Mouse (Mus musculus): ENCODE measurements around the gene Ptpro. TPM values are rescaled to one million over a fixed set of nuclear protein-coding genes. Genes with fewer than 3 reads are reported as not detected.
A peak's percentile ranks its signal among the peaks of the same experiment; 100 is the strongest.

Ptpro gene
- polyA plus RNA-seq, 2 experiments = 2.0 to 2.3 TPM

GRCm38 (mm10) chr6:137362216-137362615 lies 110.1 kb downstream of the Ptpro start:
- no peak for TF ChIP-seq POLR2A (IDR thresholded peaks at IDR 0.05; ENCODE audit: borderline replicate concordance, extremely low read depth, insufficient read depth, insufficient read length)
- Histone ChIP-seq H3K9me3 (ENCODE audit: control insufficient read depth, low read length) (no peaks in the 10 kb centered on the region), H3K27ac (replicated peaks; ENCODE audit: low read depth, low read length) (no peak overlapping the region), H3K4me2 (replicated peaks; ENCODE audit: low read depth, low read length, severe bottlenecking) (no peak overlapping the region), H3K27me3 (ENCODE audit: control insufficient read depth, insufficient read depth, low read length) (no peaks in the 10 kb centered on the region), H3K9ac (ENCODE audit: low read depth, low read length, severe bottlenecking) (no peak overlapping the region), H3K4me3 (replicated peaks; ENCODE audit: low read length) (no peak overlapping the region), H3K36me3 (ENCODE audit: control insufficient read depth, insufficient read depth, low read length) (no peaks in the 10 kb centered on the region), H3K4me1 (ENCODE audit: control insufficient read depth, insufficient read depth, low read length) (no peaks in the 10 kb centered on the region; the same call in 1 of the 2 replicates)
- peak; percentile 23 for DNase-seq (ENCODE audit: low spot score)
- no peak for ATAC-seq (ENCODE audit: low FRiP score, low read depth)
- 46% methylated on average over 8 of the region's 8 CpGs for WGBS

- H3K4me3 ChIP-seq (replicated peaks; ENCODE audit: low read length) = no peak overlapping the region
- H3K4me2 ChIP-seq (replicated peaks; ENCODE audit: low read depth, low read length, severe bottlenecking) = no peak overlapping the region
- ATAC-seq (ENCODE audit: low FRiP score, low read depth) (no peak), DNase-seq (ENCODE audit: low spot score) (peak; percentile 32)
- H3K9me3 ChIP-seq (ENCODE audit: control insufficient read depth, low read length) = no peaks in the 10 kb centered on the region
- no peak overlapping the region for H3K9ac ChIP-seq (ENCODE audit: low read depth, low read length, severe bottlenecking)
- H3K27ac ChIP-seq (replicated peaks; ENCODE audit: low read depth, low read length) = no peak overlapping the region
- no peak for TF ChIP-seq POLR2A (IDR thresholded peaks at IDR 0.05; ENCODE audit: borderline replicate concordance, extremely low read depth, insufficient read depth, insufficient read length)
- no peaks in the 10 kb centered on the region for H3K36me3 ChIP-seq (ENCODE audit: control insufficient read depth, insufficient read depth, low read length)
- 42% methylated on average over 5 of the region's 5 CpGs for WGBS
- H3K4me1 ChIP-seq (ENCODE audit: control insufficient read depth, insufficient read depth, low read length) = no peaks in the 10 kb centered on the region; the same call in 1 of the 2 replicates
- H3K27me3 ChIP-seq (ENCODE audit: control insufficient read depth, insufficient read depth, low read length) = no peaks in the 10 kb centered on the region
Measured at GRCm38 (mm10) chr6:137364681-137365080, 112.6 kb downstream of the Ptpro start.

GRCm38 (mm10) chr6:137365637-137366036 lies 113.5 kb downstream of the Ptpro start:
- H3K9me3 ChIP-seq (ENCODE audit: control insufficient read depth, low read length) = no peaks in the 10 kb centered on the region
- no peaks in the 10 kb centered on the region for H3K36me3 ChIP-seq (ENCODE audit: control insufficient read depth, insufficient read depth, low read length)
- no peak overlapping the region for H3K4me3 ChIP-seq (replicated peaks; ENCODE audit: low read length)
- no peak overlapping the region for H3K9ac ChIP-seq (ENCODE audit: low read depth, low read length, severe bottlenecking)
- 79% methylated on average over 2 of the region's 2 CpGs for WGBS
- no peak overlapping the region for H3K27ac ChIP-seq (replicated peaks; ENCODE audit: low read depth, low read length)
- ATAC-seq (ENCODE audit: low FRiP score, low read depth) (no peak), DNase-seq (ENCODE audit: low spot score) (no peak)
- no peaks in the 10 kb centered on the region for H3K27me3 ChIP-seq (ENCODE audit: control insufficient read depth, insufficient read depth, low read length)
- H3K4me2 ChIP-seq (replicated peaks; ENCODE audit: low read depth, low read length, severe bottlenecking) = no peak overlapping the region
- no peaks in the 10 kb centered on the region; the same call in 1 of the 2 replicates for H3K4me1 ChIP-seq (ENCODE audit: control insufficient read depth, insufficient read depth, low read length)
- TF ChIP-seq POLR2A (IDR thresholded peaks at IDR 0.05; ENCODE audit: borderline replicate concordance, extremely low read depth, insufficient read depth, insufficient read length) = no peak

DNA sequence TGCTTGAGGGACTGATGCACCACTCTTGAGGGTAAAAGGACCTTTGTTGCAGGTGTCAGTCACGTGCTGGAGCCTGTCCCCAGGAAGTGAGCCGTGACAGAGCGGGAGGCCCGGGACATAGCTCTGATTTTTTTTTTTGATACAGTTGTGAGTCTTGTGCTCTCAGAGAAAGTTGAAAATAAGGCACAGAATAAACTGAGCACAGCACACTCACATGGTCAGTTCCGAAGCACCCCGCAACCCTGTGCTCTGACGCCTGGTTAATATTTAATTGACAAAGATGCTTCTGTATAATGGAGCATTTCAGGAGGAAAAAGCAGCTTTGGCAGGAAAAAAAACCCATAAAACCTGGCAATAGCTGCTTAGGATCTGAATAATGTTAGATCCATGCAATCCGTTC lies 118.6 kb downstream of the Ptpro start:
- no peaks in the 10 kb centered on the region for H3K9me3 ChIP-seq (ENCODE audit: control insufficient read depth, low read length)
- ATAC-seq (ENCODE audit: low FRiP score, low read depth) = no peak
- no peak overlapping the region for H3K4me2 ChIP-seq (replicated peaks; ENCODE audit: low read depth, low read length, severe bottlenecking)
- DNase-seq (ENCODE audit: low spot score) = no peak
- no peak overlapping the region for H3K4me3 ChIP-seq (replicated peaks; ENCODE audit: low read length)
- H3K9ac ChIP-seq (ENCODE audit: low read depth, low read length, severe bottlenecking) = no peak overlapping the region
- no peak for TF ChIP-seq POLR2A (IDR thresholded peaks at IDR 0.05; ENCODE audit: borderline replicate concordance, extremely low read depth, insufficient read depth, insufficient read length)
- no peaks in the 10 kb centered on the region for H3K27me3 ChIP-seq (ENCODE audit: control insufficient read depth, insufficient read depth, low read length)
- H3K27ac ChIP-seq (replicated peaks; ENCODE audit: low read depth, low read length) = no peak overlapping the region
- no peaks in the 10 kb centered on the region for H3K4me1 ChIP-seq (ENCODE audit: control insufficient read depth, insufficient read depth, low read length)
- 74% methylated on average over 8 of the region's 8 CpGs for WGBS
- no peaks in the 10 kb centered on the region for H3K36me3 ChIP-seq (ENCODE audit: control insufficient read depth, insufficient read depth, low read length)

- H3K4me3 ChIP-seq (replicated peaks; ENCODE audit: low read length) = no peak overlapping the region
- ATAC-seq (ENCODE audit: low FRiP score, low read depth) = no peak
- H3K9ac ChIP-seq (ENCODE audit: low read depth, low read length, severe bottlenecking) = no peak overlapping the region
- H3K4me1 ChIP-seq (ENCODE audit: control insufficient read depth, insufficient read depth, low read length) = no peaks in the 10 kb centered on the region
- no peaks in the 10 kb centered on the region for H3K9me3 ChIP-seq (ENCODE audit: control insufficient read depth, low read length)
- no peak overlapping the region for H3K4me2 ChIP-seq (replicated peaks; ENCODE audit: low read depth, low read length, severe bottlenecking)
- DNase-seq (ENCODE audit: low spot score) = no peak
- 54% methylated on average over 6 of the region's 6 CpGs for WGBS
- no peaks in the 10 kb centered on the region for H3K36me3 ChIP-seq (ENCODE audit: control insufficient read depth, insufficient read depth, low read length)
- no peak overlapping the region for H3K27ac ChIP-seq (replicated peaks; ENCODE audit: low read depth, low read length)
- H3K27me3 ChIP-seq (ENCODE audit: control insufficient read depth, insufficient read depth, low read length) = no peaks in the 10 kb centered on the region
- no peak for TF ChIP-seq POLR2A (IDR thresholded peaks at IDR 0.05; ENCODE audit: borderline replicate concordance, extremely low read depth, insufficient read depth, insufficient read length)
Measured at GRCm38 (mm10) chr6:137371455-137371854, 119.3 kb downstream of the Ptpro start.

GRCm38 (mm10) chr6:137373920-137374319 lies 121.8 kb downstream of the Ptpro start:
- Histone ChIP-seq H3K4me2 (replicated peaks; ENCODE audit: low read depth, low read length, severe bottlenecking) (no peak overlapping the region), H3K27ac (replicated peaks; ENCODE audit: low read depth, low read length) (no peak overlapping the region), H3K4me1 (ENCODE audit: control insufficient read depth, insufficient read depth, low read length) (no peaks in the 10 kb centered on the region), H3K9me3 (ENCODE audit: control insufficient read depth, low read length) (no peaks in the 10 kb centered on the region), H3K27me3 (ENCODE audit: control insufficient read depth, insufficient read depth, low read length) (no peaks in the 10 kb centered on the region), H3K36me3 (ENCODE audit: control insufficient read depth, insufficient read depth, low read length) (no peaks in the 10 kb centered on the region), H3K9ac (ENCODE audit: low read depth, low read length, severe bottlenecking) (no peak overlapping the region), H3K4me3 (replicated peaks; ENCODE audit: low read length) (no peak overlapping the region)
- 83% methylated on average over 6 of the region's 6 CpGs for WGBS
- ATAC-seq (ENCODE audit: low FRiP score, low read depth) = no peak
- no peak for TF ChIP-seq POLR2A (IDR thresholded peaks at IDR 0.05; ENCODE audit: borderline replicate concordance, extremely low read depth, insufficient read depth, insufficient read length)
- DNase-seq (ENCODE audit: low spot score) = no peak

Measured in limb, embryonic 14.5 days (tissue).